Mouse (Mus musculus) left cerebral cortex, adult 18-20 months (tissue): ENCODE data around the gene Cdh23. TPM values are rescaled to one million over a fixed set of nuclear protein-coding genes. Genes with fewer than 3 reads are reported as not detected.

Experiments
- DNase-seq, 2 experiments: peaks; one replicate each; pipeline ENCODE4 v3.0.0; 2021 to 2022; ENCODE audit warnings: low spot score in 2 of 2, mixed read lengths in 1 of 2
- total RNA-seq, 2 experiments: library from RNA; stranded (reverse); gene quantifications; 2 replicates each; pipeline ENCODE4 v1.2.3; 2021

Gene Cdh23
- total RNA-seq, 2 experiments from 2014 or later, result 2.1 to 2.2 TPM

DNA sequence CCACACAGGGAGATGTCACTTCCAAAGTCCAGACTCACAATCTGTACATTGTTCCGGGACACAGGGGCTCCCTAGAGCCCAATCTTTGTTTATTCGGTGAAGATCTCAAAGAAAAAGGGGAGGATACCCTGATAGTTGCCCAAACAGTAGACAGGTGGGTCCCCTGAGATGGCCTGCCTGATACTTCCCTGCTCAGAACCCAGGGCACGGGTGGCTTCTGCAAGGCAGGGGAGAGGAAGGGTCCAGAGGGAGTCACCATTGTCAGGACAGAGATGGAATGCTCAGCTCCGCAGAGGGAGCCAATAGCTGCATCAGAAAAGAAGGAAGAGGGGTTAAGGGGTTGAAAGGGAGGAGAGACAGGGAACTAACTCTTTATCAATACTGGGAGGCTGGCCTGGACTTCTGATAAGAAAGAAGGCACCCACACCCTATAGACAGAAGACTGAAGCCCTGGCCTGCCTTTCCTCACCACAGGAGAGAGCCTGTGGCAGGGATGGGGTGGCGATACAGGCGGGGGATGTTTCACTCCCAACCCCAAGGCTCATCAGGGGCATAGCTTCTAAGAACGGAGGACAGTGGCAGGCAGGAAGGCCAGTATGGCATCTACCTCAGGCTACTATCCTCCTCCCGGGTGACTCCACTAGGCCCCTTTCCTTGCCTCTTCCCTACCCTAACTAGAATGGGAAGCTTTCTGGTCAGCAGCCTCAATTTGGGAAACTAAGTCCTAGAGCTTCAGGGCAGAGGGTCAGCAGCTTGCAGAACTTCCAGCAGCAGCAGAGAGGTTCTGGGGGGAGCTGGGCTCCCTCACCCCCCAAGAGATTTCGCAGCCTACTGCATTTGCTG lies 348.3 kb downstream of the Cdh23 start:
- no peak for DNase-seq

- DNase-seq, result peak; percentile 26 to 40
Observed at GRCm38 (mm10) chr10:60346701-60347405, 349.4 kb downstream of the Cdh23 start, which contains the start of gene Vsir. TSS of gene Vsir (plus strand) at chr10:60346851.

DNA sequence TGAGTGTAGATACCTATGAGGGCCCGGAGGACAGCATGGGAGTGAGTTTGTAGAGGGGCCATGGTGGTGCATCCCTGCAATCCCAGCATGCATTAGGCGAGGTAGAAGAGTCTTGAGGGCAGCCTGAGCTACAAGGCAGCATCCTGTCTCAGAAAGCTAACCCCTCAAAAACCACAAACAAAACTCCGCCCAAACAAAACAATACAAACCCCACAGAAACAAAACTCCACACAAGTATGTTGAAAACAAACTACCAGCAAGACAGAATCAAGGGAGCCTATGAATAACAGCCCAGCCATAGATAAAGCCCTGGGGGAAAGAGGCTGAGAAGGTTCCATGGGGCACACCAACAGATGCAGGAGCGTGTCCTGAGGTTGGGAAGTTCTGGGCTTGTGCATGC lies 350.2 kb downstream of the Cdh23 start:
- DNase-seq, result no peak

DNA sequence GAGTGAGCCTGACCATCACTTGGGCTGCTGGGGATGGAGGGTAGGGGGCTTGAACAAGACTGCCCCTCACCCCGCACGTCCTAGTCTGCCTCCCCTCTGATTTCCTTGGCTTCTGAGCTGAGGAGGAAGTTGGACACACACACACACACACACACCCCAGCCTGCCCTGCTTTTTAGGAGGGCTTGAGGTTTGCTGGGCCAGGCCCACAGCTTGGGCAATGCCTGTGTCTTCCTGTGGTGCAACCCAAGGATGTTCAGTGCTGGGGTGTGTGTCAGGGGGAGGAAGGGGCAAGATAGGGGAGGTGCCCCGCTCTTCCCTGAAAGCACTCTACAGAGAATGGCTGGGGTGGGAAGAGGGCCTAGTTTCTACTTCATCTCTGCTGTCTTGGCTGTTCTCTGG lies 352.2 kb downstream of the Cdh23 start:
- DNase-seq, result no peak

- DNase-seq, result no peak
Observed at GRCm38 (mm10) chr10:60341528-60341927, 354.8 kb downstream of the Cdh23 start.

DNA sequence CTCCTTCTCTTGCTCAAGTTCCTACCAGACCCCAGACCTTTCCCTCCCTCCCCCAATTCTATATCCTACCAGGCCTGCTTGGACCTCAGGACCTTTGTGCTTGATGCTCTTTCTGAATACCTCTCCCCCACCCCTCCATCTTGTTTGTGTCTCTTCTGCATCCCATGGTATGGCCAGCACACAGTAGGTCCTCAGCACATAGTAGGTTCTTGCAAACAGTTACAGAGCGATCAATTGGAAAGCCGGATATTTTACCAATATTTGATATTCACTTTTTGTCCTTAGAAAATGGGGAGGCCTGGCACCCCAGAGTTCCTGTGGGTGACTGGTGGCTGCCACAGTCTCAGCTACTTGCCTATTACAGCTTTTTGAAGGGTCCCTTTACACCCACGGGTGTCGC lies 361.3 kb downstream of the Cdh23 start:
- DNase-seq, result no peak

- no peak for DNase-seq
Observed at GRCm38 (mm10) chr10:60334583-60334982, 361.7 kb downstream of the Cdh23 start.

DNA sequence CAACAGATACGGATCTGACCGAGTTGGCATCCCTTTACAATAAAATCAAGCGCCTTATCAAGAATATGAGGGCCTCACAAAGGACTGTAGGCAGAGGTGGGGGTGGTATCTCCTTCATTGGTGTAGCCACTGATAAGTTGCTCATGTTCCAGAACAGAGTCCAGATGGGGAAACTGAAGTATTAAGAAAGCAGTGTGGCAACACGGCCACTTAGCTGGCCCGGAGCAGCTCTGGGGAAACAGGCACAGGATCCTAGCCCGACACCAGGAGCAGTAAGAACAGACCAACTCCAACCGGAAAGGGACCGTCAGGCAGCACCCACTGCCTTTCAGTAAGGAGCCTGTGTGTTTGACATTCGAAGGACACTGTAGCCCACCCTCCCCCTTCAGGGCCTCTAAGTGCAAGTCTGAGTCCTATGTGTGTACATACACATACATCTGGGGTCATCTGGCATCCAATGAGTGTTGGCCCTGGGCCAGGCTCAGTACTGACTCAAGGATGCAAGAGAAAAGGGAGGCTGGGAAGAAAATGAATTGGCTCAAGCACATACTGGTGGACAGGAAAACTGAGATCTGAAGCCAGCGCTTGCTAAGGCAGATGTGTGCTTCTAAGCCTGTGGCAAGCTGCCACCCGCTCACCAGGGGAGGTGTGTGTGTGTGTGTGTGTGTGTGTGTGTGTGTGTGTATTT lies 367.2 kb downstream of the Cdh23 start:
- DNase-seq, result no peak

- no peak for DNase-seq
Observed at GRCm38 (mm10) chr10:60316166-60316565, 380.1 kb downstream of the Cdh23 start.

- no peak for DNase-seq
Observed at GRCm38 (mm10) chr10:60313606-60314005, 382.7 kb downstream of the Cdh23 start.

- no peak for DNase-seq
Observed at GRCm38 (mm10) chr10:60310629-60311028, 385.7 kb downstream of the Cdh23 start.

GRCm38 (mm10) chr10:60304854-60305628 lies 391.2 kb downstream of the Cdh23 start:
- DNase-seq, result peak; percentile 73

DNA sequence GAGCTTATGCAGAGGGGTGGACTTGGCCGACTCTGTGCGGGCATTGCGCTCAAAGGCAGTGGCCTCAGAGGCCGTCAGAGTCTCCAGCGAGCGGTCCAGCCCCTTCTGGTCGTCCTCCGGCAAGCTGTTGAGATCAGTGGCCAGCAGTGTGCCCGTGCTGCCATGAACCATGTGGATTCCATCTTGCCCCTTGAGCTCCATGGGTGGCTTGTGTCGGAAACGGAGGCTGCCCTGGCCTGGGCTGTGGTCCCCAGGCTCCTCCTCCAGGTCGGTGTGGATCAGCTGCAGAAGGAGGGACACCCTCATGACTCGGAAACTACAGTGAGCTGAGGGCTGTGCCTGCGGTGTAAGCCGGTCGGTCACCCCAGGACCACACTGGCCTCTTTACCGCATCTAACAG lies 392.9 kb downstream of the Cdh23 start:
- no peak for DNase-seq

GRCm38 (mm10) chr10:60299636-60300035 lies 396.7 kb downstream of the Cdh23 start:
- DNase-seq, result no peak

- no peak for DNase-seq
Observed at GRCm38 (mm10) chr10:60296027-60296426, 400.3 kb downstream of the Cdh23 start.

DNA sequence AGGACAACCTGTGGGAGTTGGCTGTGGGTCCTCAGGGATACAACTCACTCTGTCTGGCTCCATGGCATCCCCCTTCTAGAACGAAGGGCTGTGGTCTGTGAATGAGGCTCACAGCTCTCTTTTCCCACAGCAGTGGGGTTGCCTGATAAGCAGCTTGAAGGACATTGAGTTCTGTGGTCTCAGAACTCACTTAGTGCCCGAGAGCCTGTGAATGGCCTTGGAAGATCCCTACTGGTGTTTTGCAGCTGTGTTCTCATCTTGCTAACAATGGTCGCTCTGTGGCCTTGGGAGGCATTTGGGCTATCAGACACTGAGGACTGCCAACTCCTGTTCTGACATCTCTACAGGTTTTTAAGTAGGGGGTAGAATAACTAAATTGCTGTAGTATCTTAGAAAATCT lies 400.9 kb downstream of the Cdh23 start:
- no peak for DNase-seq

DNA sequence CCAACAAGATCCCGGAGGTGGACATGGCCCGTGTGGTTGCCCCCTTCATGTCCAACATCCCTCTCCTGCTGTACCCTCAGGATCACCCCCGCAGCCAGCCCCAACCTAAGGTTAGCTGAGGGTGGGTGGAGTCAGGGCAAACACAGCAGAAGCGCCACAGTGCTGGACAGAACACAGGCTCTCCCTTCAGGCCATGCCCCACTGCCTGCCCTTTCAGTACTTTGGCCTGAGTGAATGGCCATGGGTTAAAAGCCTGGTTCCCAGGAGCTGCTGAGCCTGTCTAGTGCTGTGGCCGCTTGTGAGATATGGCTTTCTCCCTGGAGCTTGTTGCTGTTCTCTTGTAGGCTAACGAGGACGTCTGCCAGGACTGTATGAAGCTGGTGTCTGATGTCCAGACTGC lies 401.7 kb downstream of the Cdh23 start:
- no peak for DNase-seq

DNA sequence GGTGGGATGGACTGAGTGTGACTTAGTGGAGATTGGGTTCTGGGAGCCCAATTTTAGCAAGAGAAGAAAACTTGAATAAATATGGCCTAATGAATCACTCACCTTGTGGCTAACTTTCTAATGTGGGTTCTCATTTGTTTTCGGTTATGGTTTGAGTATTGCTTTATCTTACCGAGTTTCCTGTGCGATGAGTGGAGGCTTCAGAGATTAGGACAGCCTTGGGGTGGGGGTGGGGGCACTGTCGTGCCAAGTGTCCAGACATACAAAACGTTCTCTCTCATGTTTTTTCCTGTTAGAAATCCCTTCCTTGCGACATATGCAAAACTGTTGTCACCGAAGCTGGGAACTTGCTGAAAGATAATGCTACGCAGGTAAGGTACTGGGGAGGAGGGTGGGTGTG lies 404.1 kb downstream of the Cdh23 start:
- DNase-seq, result no peak

- no peak for DNase-seq
Observed at GRCm38 (mm10) chr10:60290739-60291110, 405.6 kb downstream of the Cdh23 start.

DNA sequence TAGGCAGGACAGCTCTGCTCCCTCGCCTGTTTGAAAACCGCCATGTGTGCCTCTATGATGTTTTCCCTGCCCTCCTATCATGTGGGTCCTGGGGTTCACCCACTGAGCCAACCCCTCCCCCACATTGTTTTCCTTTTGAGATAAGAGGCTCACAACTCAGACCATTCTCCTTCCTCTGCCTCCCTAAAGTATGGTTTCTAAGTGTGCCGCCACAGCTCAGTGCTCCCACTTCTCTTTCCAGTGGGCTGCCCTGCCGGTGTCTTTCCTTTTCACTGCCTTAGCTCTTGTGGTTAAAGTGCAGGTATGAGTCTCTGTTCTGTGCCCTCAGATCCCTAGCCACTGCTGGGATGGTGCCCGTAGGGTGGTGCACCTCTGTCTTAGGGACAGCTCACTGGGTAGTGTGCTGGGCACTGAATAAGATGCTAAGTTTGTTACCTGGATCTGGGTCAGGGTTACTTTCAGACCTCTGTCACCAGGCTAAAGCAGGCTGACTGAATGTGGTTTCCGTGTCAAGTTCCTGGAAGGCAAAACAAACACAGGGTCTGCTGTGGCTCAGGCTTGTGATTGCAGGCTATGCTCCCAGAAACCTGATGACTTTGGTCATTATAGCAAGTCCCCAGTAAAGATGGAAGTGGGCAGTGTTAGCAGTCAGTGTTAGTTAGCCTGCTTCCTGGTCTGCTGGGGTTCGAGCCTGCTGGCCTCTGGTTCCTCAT lies 406.1 kb downstream of the Cdh23 start:
- no peak for DNase-seq

GRCm38 (mm10) chr10:60289216-60289615 lies 407.1 kb downstream of the Cdh23 start:
- no peak for DNase-seq
